Comparison of ENCODE assay signal across 20 mouse cellular contexts in genomic region chr1:178431619-178432444, GRCm38 (mm10). TPM values are rescaled to one million over a fixed set of nuclear protein-coding genes. Genes with fewer than 3 reads are reported as not detected.
DNase-seq lines count a peak whose midpoint lies in the region; ATAC-seq and TF ChIP-seq lines count a peak whose summit lies in the region.
"Had no signal": no experiment of that assay in that cellular context is flagged by ENCODE, and none has a peak within 500 bp of the region (broad histone marks: within the 10 kb centered on the region; RNA-seq: fewer than 3 reads in every experiment).

No protein-coding gene starts in this region.

- 60% methylated on average over 4 of the region's 4 CpGs for WGBS in liver, embryonic 12.5 days (ENCODE audit: insufficient replicate concordance)
- WGBS in liver, embryonic 14.5 days (ENCODE audit: insufficient replicate concordance) = 47% methylated on average over 4 of the region's 4 CpGs
- WGBS in kidney, embryonic 14.5 days = 78% methylated on average over 4 of the region's 4 CpGs

- H3K4me3 ChIP-seq in liver, embryonic 12.5 days = no peak overlapping the region
- no peak overlapping the region for H3K4me3 ChIP-seq in liver, embryonic 14.5 days (ENCODE audit: insufficient read depth in 1 of 2, low read depth in 2 of 2, low read length in 2 of 2)
- no peak overlapping the region for H3K4me3 ChIP-seq in kidney, embryonic 14.5 days (ENCODE audit: low read length)
- H3K4me3 ChIP-seq: embryonic facial prominence, embryonic 12.5 days; forebrain, embryonic 13.5 days; heart, embryonic 15.5 days; hindbrain, embryonic 10.5 days; hindbrain, embryonic 15.5 days had no signal

- no peak overlapping the region for H3K27ac ChIP-seq in liver, embryonic 12.5 days
- no peak overlapping the region for H3K27ac ChIP-seq in liver, embryonic 14.5 days
- no peak overlapping the region for H3K27ac ChIP-seq in kidney, embryonic 14.5 days (ENCODE audit: low read depth, low read length)
- H3K27ac ChIP-seq: embryonic facial prominence, embryonic 12.5 days; forebrain, embryonic 13.5 days; heart, embryonic 15.5 days; hindbrain, embryonic 10.5 days; hindbrain, embryonic 15.5 days had no signal

- no peaks in the 10 kb centered on the region for H3K36me3 ChIP-seq in liver, embryonic 12.5 days
- H3K36me3 ChIP-seq in liver, embryonic 14.5 days (replicated peaks; ENCODE audit: control insufficient read depth, insufficient read depth, low read depth) = no peaks in the 10 kb centered on the region
- H3K36me3 ChIP-seq in kidney, embryonic 14.5 days (ENCODE audit: control insufficient read depth, insufficient read depth, low read length) = no peaks in the 10 kb centered on the region
- H3K36me3 ChIP-seq: embryonic facial prominence, embryonic 12.5 days; heart, embryonic 15.5 days; hindbrain, embryonic 10.5 days; hindbrain, embryonic 15.5 days had no signal

- TF ChIP-seq CTCF in liver, embryonic 14.5 days (IDR thresholded peaks at IDR 0.05; ENCODE audit: low read depth) = no peak

- no peaks in the 10 kb centered on the region for H3K27me3 ChIP-seq in liver, embryonic 12.5 days (replicated peaks)
- no peaks in the 10 kb centered on the region for H3K27me3 ChIP-seq in liver, embryonic 14.5 days (ENCODE audit: control insufficient read depth, insufficient read depth, low read length)
- no peaks in the 10 kb centered on the region for H3K27me3 ChIP-seq in kidney, embryonic 14.5 days (ENCODE audit: control insufficient read depth, insufficient read depth, low read length)
- H3K27me3 ChIP-seq: embryonic facial prominence, embryonic 12.5 days; forebrain, embryonic 13.5 days; heart, embryonic 15.5 days; hindbrain, embryonic 15.5 days had no signal

- no peak overlapping the region for H3K9ac ChIP-seq in liver, embryonic 12.5 days
- no peak overlapping the region for H3K9ac ChIP-seq in liver, embryonic 14.5 days (replicated peaks)
- no peak overlapping the region for H3K9ac ChIP-seq in kidney, embryonic 14.5 days (ENCODE audit: low read depth, low read length)
- H3K9ac ChIP-seq: embryonic facial prominence, embryonic 12.5 days; forebrain, embryonic 13.5 days; forebrain, postnatal 0 days; heart, embryonic 15.5 days; hindbrain, embryonic 15.5 days had no signal

- TF ChIP-seq EP300 in liver, embryonic 14.5 days (IDR thresholded peaks at IDR 0.05; ENCODE audit: low read depth) = no peak; the same call in 1 of the 2 replicates

- DNase-seq in liver = no peak
- no peak for DNase-seq in liver, embryonic 14.5 days (ENCODE audit: low read depth in 3 of 3, low spot score in 3 of 3)
- no peak for DNase-seq in right cerebral cortex, postnatal 4 days
- DNase-seq: adrenal gland, postnatal 10 days; cerebellum, adult 11-12 months; cerebellum, adult 9-10 months; cerebellum, postnatal 25 days; forebrain, postnatal 0 days; heart, adult 18-20 months; heart, postnatal 14 days had no signal

- peak; percentile 54 for ATAC-seq in liver, embryonic 12.5 days
- ATAC-seq in erythroblast, adult 5-6 weeks (replicated peaks; ENCODE audit: low FRiP score, poor library complexity, severe bottlenecking) = peak; percentile 39; the same call in 1 of the 2 replicates
- ATAC-seq in liver, embryonic 14.5 days (ENCODE audit: insufficient read depth) = peak; percentile 53; the same call in 1 of the 2 replicates
- peak; percentile 71 for ATAC-seq in megakaryocyte-erythroid progenitor cell, adult 5-6 weeks (replicated peaks; ENCODE audit: low FRiP score, low TSS enrichment, poor library complexity, severe bottlenecking)
- ATAC-seq in kidney, embryonic 14.5 days (ENCODE audit: low FRiP score, low TSS enrichment) = no peak
- ATAC-seq: forebrain, embryonic 13.5 days; forebrain, postnatal 0 days had no signal

- no peak overlapping the region for H3K4me2 ChIP-seq in liver, embryonic 12.5 days
- no peak overlapping the region for H3K4me2 ChIP-seq in liver, embryonic 14.5 days (ENCODE audit: low read depth)
- no peak overlapping the region for H3K4me2 ChIP-seq in kidney, embryonic 14.5 days (replicated peaks; ENCODE audit: low read depth, low read length)
- H3K4me2 ChIP-seq: embryonic facial prominence, embryonic 12.5 days; forebrain, embryonic 13.5 days; heart, embryonic 11.5 days; heart, embryonic 15.5 days; hindbrain, embryonic 15.5 days had no signal

- H3K4me1 ChIP-seq in liver, embryonic 12.5 days = peaks cover 26% of the 10 kb centered on the region
- peaks cover 8 to 9% of the 10 kb centered on the region in 2 experiments for H3K4me1 ChIP-seq in liver, embryonic 14.5 days (replicated peaks; ENCODE audit: control insufficient read depth in 2 of 2, insufficient read depth in 2 of 2, low read length in 1 of 2)
- H3K4me1 ChIP-seq in kidney, embryonic 14.5 days (ENCODE audit: control insufficient read depth, insufficient read depth, low read length) = no peaks in the 10 kb centered on the region
- H3K4me1 ChIP-seq: embryonic facial prominence, embryonic 12.5 days; forebrain, embryonic 13.5 days; hindbrain, embryonic 10.5 days; hindbrain, embryonic 15.5 days had no signal

- H3K9me3 ChIP-seq in liver, embryonic 12.5 days (replicated peaks) = no peaks in the 10 kb centered on the region
- H3K9me3 ChIP-seq in liver, embryonic 14.5 days (ENCODE audit: control insufficient read depth, low read length) = no peaks in the 10 kb centered on the region
- no peaks in the 10 kb centered on the region for H3K9me3 ChIP-seq in kidney, embryonic 14.5 days (ENCODE audit: control insufficient read depth, low read length)
- H3K9me3 ChIP-seq: embryonic facial prominence, embryonic 12.5 days; forebrain, embryonic 13.5 days; heart, embryonic 15.5 days; hindbrain, embryonic 10.5 days; hindbrain, embryonic 15.5 days had no signal

RNA-seq across cellular contexts. Expression of gene Efcab2, which starts 25.9 kb away (rescaled TPM):
- polyA plus RNA-seq in liver, embryonic 12.5 days (2016; fragmentation: Nextera tagmentation; extraction: Ambion mirVana) = 4.6 and 5.2 TPM in 2 replicates
- total RNA-seq in erythroblast, adult 5-6 weeks (2015; ENCODE audit: low replicate concordance) = 2.7 and 3.3 TPM in 2 replicates
- 1.3 and 1.4 TPM in 2 replicates for total RNA-seq in erythroblast, adult 5-6 weeks (2017; ENCODE audit: low replicate concordance)
- polyA plus RNA-seq in liver, embryonic 14.5 days (2012; rRNA removed) = 0.19 and 0.64 TPM in 2 replicates
- polyA plus RNA-seq in liver, embryonic 14.5 days (2014; fragmentation: Nextera tagmentation; extraction: Ambion mirVana) = 3.5 and 4.3 TPM in 2 replicates
- 1.8 and 1.9 TPM in 2 replicates for total RNA-seq in megakaryocyte-erythroid progenitor cell, adult 5-6 weeks (2014; fragmentation: Nextera tagmentation)
- total RNA-seq in megakaryocyte-erythroid progenitor cell, adult 5-6 weeks (2017) = 4.4 and 6.3 TPM in 2 replicates
- polyA plus RNA-seq in kidney, embryonic 14.5 days (2014; fragmentation: Nextera tagmentation; extraction: Ambion mirVana) = 6.0 and 8.0 TPM in 2 replicates
